In genomic region chr9:70790621-70791020, GRCm38 (mm10) we compare ENCODE assay signal across 11 mouse cellular contexts.
"Had no signal": no experiment of that assay in that cellular context is flagged by ENCODE, and none has a peak within 500 bp of the region (broad histone marks: within the 10 kb centered on the region; RNA-seq: fewer than 3 reads in every experiment).

No protein-coding gene starts in this region.

- H3K9ac ChIP-seq: intestine, embryonic 15.5 days; limb, embryonic 15.5 days; liver, embryonic 13.5 days; liver, postnatal 0 days; midbrain, embryonic 12.5 days had no signal

- H3K4me2 ChIP-seq: intestine, embryonic 15.5 days; limb, embryonic 15.5 days; liver, embryonic 13.5 days; midbrain, embryonic 12.5 days had no signal

- H3K9me3 ChIP-seq: intestine, embryonic 15.5 days; limb, embryonic 15.5 days; liver, embryonic 13.5 days had no signal

- H3K27ac ChIP-seq: hindbrain, postnatal 0 days; intestine, embryonic 15.5 days; limb, embryonic 15.5 days; liver, embryonic 13.5 days; midbrain, embryonic 12.5 days had no signal

- H3K27me3 ChIP-seq: intestine, embryonic 15.5 days; limb, embryonic 15.5 days; liver, embryonic 13.5 days; midbrain, embryonic 12.5 days had no signal

- H3K36me3 ChIP-seq: intestine, embryonic 15.5 days; limb, embryonic 15.5 days; midbrain, embryonic 12.5 days had no signal

- H3K4me3 ChIP-seq: intestine, embryonic 15.5 days; limb, embryonic 15.5 days; liver, embryonic 13.5 days; midbrain, embryonic 12.5 days had no signal

- H3K4me1 ChIP-seq: limb, embryonic 15.5 days; midbrain, embryonic 12.5 days had no signal

- ATAC-seq: hindbrain, postnatal 0 days; intestine, embryonic 15.5 days; liver, postnatal 0 days had no signal

- DNase-seq: layer of hippocampus, adult 9-11 months; layer of hippocampus, postnatal 36 days; liver, embryonic 13.5 days; liver, postnatal 0 days; lung, postnatal 36 days; right cerebral cortex, postnatal 14 days; thymus, postnatal 36 days had no signal
